Mouse (Mus musculus) layer of hippocampus, adult 11-12 months (tissue): Measurements from ENCODE around the gene Rasa2.
"Not testable (repeated sequence)": the region's sequence is repeated elsewhere in the genome, so short reads cannot be mapped to it uniquely, and the experiment has no call there.

Experiments
- DNase-seq: peaks from one replicate; pipeline ENCODE4 v3.0.0; 2022; ENCODE audit warnings: low spot score

Rasa2 gene

DNA sequence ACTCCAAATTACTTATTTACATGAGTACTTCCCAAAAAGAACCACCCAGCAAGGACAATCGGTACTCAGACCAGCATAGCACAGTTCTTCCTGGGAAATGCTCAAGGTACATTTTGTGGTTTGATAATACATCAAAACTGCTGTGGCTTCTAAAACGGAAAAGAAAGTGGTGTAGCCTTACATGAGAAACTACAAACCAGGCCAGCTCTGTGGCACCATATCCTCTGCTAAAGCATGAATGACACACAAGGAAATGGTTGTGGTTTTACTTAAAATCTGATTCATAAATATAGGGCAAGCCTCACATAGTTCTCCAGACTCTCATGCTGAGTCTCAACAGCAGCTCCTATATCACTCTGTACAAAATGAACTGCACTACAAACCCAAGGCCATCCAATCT lies 48.3 kb downstream of the Rasa2 start:
- DNase-seq: no peak

DNA sequence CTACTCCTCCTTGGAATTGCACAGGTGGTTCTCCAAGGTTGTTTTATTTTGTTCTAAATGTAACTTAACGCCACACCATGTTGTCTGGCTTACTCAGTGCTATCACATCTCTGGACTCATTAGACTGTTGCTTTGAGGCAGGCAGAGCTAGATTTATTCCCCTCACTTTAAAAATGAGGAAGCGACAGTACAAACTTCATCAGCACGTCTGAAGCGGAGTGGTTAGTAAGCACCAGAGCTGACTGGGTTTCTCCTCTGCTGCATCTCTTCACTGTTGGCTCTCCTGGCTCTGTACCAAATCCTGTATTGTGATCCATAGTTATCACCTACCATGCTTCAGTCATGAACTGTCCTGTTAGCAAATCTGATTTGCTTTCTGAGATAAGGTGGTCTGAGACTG lies 53.2 kb downstream of the Rasa2 start:
- DNase-seq: no peak

DNA sequence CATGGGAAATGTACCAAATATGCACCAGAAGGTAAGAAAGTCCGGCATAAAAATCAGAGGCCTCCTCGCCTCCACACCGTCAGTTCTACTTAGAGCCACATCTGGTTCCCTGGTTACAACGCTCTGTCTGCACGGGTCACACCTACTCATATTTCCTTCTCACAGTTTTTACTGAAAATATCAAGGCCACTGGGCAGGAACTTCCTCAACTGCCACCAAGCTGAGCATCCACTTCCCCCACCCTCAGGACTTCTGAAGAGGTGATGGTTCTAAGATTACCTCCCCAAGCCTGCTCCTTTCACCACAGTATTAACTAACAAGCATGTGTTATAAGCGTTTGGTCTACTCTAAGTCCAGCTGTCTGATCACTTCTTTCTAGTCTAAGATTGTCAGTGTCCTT lies 53.7 kb downstream of the Rasa2 start:
- no peak for DNase-seq

DNA sequence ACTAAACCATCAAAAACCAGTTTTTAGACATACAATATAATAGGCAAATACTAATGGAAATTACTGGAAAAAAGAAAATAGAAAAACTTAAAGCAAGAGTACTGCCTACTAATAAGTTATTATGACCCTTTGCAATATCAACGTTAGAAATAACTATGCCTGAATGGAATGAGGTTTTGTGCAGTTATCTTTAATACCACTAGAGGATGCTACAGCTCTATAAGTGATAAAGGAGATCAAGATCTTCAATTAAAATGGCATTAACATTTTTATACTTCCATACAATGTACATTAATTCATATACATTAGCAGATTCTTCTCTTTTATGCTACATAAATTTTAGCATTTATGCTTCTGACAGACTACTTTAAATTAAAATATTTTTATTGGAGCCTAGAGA lies 58.2 kb downstream of the Rasa2 start:
- no peak for DNase-seq

DNA sequence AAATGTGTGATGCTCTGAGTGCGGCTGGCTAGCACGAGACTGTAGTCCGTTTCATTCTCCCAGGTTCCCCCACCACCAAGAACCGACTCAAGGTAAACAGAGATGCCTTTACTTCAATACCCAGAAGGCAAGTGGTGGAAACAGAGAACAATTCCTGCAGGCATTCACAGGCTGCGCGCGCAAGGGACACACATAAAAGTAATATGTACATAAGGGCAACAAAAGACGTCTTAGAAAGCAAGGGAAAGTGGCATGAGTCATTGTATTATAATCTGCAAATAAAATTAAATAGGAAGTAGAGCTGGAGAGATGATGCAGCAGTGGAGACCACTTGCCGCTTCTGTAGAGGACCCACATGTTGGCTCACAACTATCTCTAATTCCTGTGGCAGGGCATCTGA lies 58.7 kb downstream of the Rasa2 start:
- no peak for DNase-seq

DNA sequence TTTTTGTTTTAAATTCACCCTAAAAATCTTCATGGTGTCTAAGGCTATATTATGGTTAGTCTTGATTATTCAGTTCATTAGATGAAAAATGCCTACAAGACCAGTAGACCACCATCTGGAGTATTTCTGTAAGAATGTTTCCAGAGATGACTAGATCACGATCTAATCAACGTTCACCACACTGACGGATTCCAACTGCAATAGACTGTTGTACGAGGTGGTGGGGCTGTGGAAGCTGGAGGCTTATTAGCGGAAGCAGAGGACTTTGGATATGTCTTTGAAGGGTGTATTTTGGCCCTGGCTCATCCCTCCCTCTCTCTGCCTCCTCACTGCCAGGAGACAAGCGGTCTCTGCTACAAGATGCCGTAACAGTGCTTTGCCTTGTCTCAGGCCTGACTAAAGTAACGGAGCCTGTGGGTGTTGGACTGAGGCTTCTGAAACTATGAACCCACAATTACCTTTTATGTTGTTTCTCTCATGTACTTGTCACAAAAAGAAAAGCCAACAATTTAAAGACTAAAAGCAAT lies 64.9 kb downstream of the Rasa2 start:
- no peak for DNase-seq

DNA sequence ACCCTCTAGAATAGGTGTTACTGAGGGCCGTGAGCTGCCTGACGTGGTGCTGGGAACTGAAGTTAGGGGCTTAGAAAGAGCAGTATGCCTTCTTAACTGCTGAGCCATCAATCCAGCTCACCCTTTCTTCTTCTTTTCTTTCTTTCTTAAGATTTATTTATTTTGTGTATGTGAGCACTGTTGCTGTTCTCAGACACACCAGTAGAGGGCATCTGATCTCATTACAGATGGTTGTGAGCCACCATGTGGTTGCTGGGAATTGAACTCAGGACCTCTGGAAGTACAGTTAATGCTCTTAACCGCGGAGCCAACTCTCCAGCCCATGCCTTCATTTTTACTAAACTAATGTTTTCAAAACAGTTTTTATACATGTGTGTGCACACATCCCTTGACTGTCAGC lies 67.9 kb downstream of the Rasa2 start:
- no peak for DNase-seq

DNA sequence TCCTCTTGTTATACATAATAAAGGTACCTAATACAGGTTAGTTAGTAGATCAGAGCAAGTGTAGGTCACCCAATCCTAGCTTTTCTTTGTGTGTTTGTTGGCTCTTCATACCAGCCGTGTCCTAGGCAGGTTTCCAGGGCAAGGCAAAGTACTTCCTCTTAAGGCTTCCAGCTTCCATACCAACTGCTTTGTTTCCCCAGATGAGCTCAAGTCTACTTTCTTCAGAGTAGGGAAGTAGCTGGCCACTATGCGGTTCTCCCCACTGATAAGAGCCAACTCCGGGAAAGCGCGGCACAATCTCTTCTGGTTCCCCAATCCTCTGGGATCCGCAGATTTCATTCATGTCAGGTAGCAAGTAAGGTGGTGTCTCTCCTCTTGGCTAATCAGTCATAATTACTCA lies 72.3 kb downstream of the Rasa2 start:
- no peak for DNase-seq

DNA sequence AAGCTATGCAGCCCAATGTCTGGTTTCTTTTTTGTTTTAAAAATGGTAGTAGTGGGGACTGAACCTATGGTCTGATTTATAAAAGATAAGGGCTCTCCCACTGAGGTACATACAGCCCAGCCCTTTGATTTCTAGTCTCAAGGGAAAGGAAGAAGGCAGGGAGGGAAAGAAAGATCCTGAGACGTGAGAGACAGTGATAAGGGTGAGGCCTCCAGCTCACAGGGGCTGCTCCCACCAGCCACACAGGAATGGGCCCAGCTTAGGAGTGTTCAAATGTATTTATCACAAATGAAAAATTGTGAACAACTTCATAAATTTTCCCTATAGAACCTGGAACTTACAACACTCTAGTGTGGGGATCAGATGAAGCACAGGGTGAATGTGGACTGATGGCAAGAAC lies 72.8 kb downstream of the Rasa2 start:
- DNase-seq: no peak

DNA sequence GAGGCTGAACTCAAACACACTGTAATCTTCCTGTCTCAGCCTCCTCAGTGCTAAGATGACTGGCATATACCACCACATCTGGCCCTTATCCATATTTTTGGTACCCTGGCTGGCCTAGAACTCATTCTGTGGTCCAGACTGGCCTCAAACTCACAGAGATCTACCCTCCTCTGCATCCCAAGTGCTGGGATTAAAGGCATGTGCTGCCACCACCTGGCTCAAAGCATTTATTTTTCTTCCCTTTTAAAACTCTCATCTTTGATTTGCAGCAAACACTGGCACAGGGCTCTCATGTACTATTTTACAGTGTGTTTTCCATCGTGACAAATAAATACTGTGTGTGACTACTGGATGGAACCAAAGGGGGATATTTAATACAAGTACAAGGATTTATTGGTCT lies 77.3 kb downstream of the Rasa2 start:
- no peak for DNase-seq

DNA sequence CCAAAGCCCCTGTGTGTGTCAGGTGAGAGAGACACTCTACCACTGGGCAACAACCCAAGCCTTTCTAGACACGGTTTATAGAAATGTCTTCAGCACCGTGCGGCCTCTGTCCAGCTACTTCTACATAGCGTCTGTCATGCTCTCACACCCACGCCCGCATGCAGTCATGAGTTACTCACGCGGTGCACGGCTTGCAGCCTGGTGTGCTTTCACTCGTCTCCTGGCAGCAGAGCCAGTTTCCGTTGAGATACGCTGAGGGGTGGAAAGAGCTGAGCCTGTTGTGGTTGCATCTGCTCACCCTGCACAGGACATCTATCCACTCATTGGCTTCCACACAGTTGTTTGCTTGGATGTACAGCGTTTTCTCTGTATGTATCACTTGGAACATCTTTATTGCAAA lies 86.0 kb downstream of the Rasa2 start:
- DNase-seq: no peak

DNA sequence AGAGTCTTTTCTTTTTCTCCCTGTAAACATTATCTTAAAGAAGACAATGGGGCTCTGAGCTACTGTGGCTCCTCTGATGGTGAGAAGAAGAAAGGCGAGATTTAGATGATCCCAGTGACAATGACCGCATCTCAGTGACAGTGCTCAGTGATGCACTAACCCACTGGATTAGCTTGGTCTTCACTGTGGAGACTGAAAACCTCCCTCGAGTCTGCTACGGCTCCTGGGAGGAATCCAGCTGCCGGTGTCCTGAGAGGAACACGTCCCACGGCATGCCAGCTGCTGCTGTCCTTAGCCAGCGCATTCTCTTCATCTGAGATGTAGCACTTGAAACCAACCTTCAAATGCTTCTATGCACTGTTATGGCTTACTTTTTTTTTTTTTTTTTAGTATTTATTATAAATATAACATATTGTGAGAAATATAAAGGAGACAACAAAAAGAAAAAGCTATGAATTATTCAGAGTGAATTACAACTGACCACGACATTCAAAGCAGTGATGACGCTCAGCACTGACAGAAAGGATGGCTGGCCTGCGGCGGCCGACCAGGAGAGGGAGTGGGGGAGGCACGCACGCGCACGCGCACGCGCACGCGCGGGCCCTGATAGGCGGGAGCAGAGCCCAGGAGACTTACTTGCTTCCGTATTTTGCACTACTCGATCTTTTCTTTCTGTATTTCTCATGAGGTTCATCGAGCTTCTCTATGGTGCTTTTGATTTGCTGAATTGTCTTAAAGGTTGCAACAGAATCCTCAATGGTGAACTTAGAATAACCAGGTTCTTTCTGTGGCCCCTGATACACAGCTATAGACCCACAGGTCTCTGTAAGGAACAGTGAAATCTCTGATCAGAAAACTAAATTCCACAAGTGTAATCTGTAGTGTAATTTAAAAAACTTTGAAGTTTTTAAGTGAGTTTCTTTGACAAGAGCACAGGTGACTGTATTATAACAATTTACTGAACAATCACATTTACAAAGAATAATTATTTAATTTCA lies 87.5 kb downstream of the Rasa2 start:
- peak; percentile 59 for DNase-seq

DNA sequence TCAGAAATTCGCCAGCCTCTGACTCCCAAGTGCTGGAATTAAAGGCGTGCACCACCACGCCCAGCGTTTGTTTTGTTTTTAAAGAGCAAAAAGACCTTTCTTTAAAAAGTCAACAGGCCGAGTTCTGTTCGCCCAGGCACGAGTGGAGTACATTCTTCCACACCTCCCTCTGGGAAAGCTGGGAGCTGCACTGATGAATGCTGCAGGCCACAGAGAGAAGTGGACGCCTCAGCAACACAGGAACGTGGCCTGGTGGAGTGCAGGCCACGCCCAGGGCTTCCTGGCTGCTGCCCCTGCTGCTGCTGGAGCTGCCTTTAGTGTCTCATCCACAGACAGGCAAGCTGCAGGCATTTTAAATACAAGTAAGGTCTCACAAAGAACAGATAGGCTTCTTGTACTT lies 92.5 kb downstream of the Rasa2 start:
- no peak for DNase-seq

DNA sequence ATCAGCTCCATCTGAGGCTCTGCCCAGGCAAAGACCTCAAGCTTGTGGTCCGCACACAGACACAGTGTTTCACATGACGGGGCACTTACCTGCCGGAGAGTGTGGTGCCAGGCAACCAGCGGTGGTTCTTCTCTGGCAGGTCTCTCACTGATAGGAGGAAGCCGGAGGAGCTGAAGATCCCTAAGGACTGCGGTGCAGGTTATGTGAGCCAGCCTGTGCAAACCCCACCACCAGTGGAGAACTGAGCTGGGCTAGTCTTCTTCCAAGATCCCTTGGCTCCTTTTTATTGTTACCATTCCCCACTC lies 93.8 kb downstream of the Rasa2 start:
- no peak for DNase-seq

DNA sequence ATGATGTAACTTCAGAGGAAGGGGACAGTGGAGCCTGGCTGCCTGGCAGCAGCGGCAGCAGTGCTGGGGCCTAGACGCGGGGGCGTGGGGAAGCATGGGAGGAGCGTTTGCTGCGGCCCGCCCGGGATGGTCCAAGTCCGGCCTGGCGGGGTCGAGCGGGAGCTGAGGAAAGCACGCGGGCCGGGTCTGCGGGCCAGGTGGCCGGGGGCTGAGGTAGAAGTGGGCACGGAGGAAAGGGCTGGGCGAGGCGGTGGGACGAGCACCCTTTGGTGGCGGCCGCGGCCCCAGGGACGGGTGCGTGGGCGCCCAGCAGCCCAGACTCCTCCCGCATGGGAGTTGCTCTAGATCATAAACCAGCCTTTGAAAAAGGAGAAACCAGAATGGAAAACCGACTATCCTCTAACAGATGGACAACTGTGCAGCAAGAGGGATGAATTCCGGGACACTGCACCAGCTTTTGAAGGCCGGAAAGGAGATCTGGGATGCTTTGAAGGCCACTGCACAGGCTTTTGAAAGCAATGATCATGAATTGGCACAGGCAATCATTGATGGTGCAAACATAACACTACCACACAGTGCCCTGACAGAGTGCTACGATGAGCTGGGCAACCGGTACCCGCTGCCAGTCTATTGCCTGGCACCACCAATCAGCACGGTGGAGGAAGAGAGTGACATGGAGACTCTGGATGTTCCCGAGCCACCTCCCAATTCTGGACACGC lies 94.4 kb downstream of the Rasa2 start:
- DNase-seq: peak; percentile 29

DNA sequence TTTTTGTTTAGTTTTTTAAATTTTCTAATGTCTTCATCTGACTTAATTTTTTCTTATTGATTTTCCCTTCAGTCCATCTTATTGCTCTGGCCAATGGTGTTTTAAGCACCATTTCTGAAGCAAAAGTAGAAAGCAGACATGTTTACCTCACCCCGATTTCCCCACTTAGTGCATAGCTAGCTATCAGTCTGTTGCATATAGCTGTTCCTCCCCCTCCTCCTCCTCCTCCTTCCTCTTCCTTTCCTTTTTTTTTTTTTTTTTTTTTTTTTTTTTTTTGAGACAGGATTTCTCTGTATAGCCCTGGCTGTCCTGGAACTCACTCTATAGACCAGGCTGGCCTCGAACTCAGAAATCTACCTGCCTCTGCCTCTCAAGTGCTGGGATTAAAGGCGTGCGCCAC lies 95.3 kb downstream of the Rasa2 start:
- not testable (repeated sequence) for DNase-seq

DNA sequence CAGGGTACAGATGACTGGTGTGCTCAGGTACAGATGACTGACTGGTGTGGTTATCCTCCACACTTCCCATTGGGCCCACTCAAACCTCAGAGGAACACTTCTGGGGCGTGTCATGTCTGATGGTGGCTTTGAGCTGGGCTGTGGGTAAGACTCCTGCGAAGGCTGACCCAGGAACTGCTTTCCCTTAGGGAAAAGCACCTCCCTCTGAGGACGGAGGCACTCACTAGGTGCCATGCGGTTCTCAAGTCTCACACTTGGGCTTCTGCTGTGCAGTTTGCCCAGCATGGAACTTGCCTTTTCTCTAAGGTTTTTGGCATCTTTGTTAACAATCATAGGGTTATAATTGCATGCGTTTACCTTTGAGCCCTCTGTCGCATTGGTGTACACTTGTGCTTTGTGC lies 96.0 kb downstream of the Rasa2 start:
- DNase-seq: no peak

DNA sequence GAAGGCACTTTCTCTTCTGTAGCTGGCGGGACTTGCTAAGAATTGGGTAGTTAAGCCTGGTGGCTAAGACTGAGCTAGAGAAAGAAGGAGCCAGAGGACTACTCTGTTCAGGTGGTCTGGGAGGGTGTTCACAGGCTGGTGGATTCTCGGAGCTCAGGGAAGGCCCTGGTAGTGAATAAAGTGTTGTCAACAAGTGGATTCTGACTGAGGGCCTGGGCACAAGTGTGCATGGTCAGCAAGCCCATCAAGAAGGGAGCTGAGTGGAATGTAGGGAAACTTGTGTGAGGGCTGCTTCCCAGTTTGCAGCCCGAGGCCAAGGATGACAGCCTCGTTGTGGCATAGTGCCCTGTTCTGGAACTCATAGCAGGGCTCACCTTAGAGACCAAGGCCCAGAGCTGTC lies 97.2 kb downstream of the Rasa2 start:
- DNase-seq: no peak

DNA sequence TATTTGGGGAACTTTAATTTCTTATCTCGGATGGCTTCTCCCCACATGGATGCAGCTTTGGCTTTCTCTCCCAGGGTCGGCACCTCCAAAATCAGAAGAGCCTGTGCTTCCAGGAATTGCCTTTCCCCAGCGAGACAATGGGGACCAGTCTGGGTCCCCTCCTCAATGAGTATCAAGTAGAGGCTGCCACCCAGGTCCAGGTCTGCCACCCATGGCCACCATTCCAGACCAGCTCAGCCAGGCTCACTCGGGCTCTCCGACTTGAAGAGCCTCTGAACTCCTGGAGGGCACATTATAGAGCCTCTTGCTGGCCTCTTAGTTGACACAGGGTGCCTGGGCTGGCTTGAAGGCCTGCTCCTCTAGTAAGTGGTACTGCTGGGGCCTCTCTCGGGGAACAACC lies 97.9 kb downstream of the Rasa2 start:
- no peak for DNase-seq

DNA sequence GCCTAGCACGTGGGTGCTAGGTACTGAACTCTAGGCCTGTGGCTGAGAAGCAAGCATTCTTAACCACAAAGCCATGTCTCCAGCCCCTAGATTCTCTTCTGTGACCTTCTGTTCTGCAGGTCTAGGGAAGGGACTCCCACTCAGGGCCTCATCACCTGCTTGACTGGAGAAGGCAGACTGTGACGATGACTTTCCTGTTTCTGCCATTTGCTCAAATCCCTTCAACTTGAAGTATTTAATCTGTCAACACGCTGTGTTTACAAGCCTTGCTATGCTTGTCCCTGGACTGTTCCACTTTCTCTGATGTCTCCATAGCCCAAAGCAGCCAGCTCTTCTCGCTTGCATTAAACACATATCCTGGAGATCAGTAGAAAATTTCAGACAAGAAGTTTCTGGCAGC lies 98.9 kb downstream of the Rasa2 start:
- no peak for DNase-seq

DNA sequence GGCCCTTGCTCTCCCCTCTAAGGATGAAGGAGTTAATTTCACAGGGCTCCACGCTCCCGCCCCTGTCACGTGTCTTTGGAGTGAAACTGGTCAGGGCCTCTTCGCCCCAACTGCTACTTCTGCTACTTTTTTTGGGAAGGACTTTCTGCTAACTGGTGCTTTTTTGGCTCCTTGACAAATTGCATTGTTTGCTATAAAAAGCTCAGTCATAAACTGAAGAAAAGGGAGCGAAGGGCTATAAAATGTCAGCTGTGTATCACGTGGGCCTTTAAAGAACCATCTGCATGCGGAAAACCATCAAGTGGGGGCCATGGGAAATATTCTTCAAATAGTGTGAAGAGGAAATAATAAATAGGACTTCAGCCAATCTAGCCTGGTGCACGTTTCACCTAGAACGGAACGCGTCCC lies 100.7 kb downstream of the Rasa2 start:
- peak; percentile 44 for DNase-seq

DNA sequence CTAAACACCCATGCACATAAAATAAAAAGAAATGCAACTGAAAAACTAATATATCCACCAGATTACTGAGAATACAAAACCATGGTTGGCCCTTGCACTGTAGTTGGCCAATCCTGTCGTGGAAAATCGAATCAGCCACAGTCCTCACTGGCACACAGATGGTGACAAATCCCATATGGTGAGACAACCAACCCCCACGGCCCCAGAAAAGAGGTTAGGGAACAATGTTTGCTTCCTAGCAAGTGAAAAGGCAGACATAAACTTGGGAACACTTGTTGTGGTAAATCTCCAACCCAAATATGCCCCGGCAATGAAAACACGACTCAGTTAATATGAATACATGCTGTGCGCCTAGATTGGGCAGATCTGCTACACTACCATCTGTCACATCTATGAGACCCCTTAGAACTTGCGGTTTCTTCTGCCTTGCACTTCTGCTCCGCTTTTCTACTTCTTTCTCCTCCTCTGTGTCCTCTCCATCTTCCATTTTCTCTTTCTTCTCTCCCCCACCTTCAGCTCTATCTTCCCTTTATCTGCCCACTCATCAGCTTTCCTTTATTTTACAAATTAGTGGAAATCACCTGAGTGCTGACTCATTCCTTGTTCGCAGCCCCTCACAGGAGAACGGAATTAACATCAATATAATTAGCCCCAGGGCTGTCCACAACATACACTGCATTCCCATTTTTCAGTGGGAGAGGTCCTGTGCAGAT lies 101.3 kb downstream of the Rasa2 start:
- DNase-seq: no peak

DNA sequence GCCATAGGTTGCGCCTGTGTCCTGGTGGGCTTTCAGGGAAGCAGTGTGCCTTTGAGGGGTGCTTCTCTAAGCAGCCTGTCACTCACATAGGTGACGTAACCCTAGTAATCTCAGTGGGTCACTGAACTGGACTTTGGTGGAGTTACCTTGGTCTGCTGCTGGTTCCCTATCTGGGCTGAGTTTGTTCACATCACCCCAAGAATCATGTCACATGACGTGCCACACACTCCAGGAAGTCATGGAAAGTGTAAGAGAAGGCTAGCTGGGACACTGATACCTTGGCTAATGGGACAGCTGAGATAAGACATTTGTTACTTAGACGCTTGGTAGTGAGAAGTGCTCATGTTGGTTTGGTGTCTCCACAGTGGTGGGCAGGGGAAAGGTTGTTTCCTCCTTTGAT lies 105.4 kb downstream of the Rasa2 start:
- DNase-seq: no peak
